Mouse (Mus musculus) liver, postnatal 0 days (tissue): ENCODE data around the gene Tmcc3.

ENCODE experiments used
- CTCF ChIP-seq: sonication (generic); IDR thresholded peaks from 2 replicates; pipeline ENCODE4 v1.5.1; 2016; ENCODE audit warnings: antibody characterized with exemption, low read depth
- EP300 ChIP-seq: IDR thresholded peaks from 2 replicates; pipeline ENCODE4 v1.6.1; 2016; ENCODE audit warnings: antibody characterized with exemption, low read depth, mild to moderate bottlenecking

GRCm38 (mm10) chr10:94546617-94547016 is 234.9 kb downstream of the Tmcc3 start:
- no peak for TF ChIP-seq CTCF
- TF ChIP-seq EP300: no peak
